Mouse (Mus musculus): Measurements from ENCODE around the gene Slc1a7. TPM values are rescaled to one million over a fixed set of nuclear protein-coding genes. Genes with fewer than 3 reads are reported as not detected.

The Slc1a7 gene
- total RNA-seq, 2 experiments from 2014 or later = 0.48 to 0.62 TPM

- DNase-seq (ENCODE audit: low spot score in 2 of 2) = no peak
These were observed 77.3 kb downstream of the Slc1a7 start for GRCm38 (mm10) chr4:108045136-108046107.

GRCm38 (mm10) chr4:108046136-108046535 lies 78.0 kb downstream of the Slc1a7 start:
- no peak for DNase-seq (ENCODE audit: low spot score in 2 of 2)

- no peak for DNase-seq (ENCODE audit: low spot score in 2 of 2)
These were observed 83.6 kb downstream of the Slc1a7 start for GRCm38 (mm10) chr4:108051687-108052274.

- DNase-seq (ENCODE audit: low spot score in 2 of 2) = no peak
These were observed 84.5 kb downstream of the Slc1a7 start for GRCm38 (mm10) chr4:108052673-108053072.

GRCm38 (mm10) chr4:108055873-108056272 lies 87.7 kb downstream of the Slc1a7 start:
- no peak for DNase-seq (ENCODE audit: low spot score in 2 of 2)

- no peak for DNase-seq (ENCODE audit: low spot score in 2 of 2)
These were observed 89.1 kb downstream of the Slc1a7 start for GRCm38 (mm10) chr4:108057247-108057646.

GRCm38 (mm10) chr4:108058166-108058565 lies 90.0 kb downstream of the Slc1a7 start:
- DNase-seq (ENCODE audit: low spot score in 2 of 2) = no peak

- no peak for DNase-seq (ENCODE audit: low spot score in 2 of 2)
These were observed 91.7 kb downstream of the Slc1a7 start for GRCm38 (mm10) chr4:108059601-108060379.

- no peak for DNase-seq (ENCODE audit: low spot score in 2 of 2)
These were observed 92.6 kb downstream of the Slc1a7 start for GRCm38 (mm10) chr4:108060774-108061173.

GRCm38 (mm10) chr4:108062524-108062923 lies 94.4 kb downstream of the Slc1a7 start:
- no peak for DNase-seq (ENCODE audit: low spot score in 2 of 2)

Other genes with a start within 250 kb of the Slc1a7 start
- gene Lrp8, start 166.1 kb upstream of the Slc1a7 start, total RNA-seq (2021) = 1 to 10 TPM; 8.8 to 8.9 TPM
- 100 to 1,000 TPM; 108 to 111 TPM for gene Magoh, start 88.6 kb upstream of the Slc1a7 start, total RNA-seq (2021)
- gene 0610037L13Rik, start 78.5 kb upstream of the Slc1a7 start, total RNA-seq (2021) = 10 to 100 TPM; 76.9 to 89.9 TPM
- gene Cpt2, start 44.7 kb upstream of the Slc1a7 start, total RNA-seq (2021) = 100 to 1,000 TPM; 112 to 120 TPM
- gene Podn, start 128.1 kb downstream of the Slc1a7 start, total RNA-seq (2021) = 1 to 10 TPM; 6.2 to 8.5 TPM
- gene Scp2, start 176.7 kb downstream of the Slc1a7 start, total RNA-seq (2021) = 100 to 1,000 TPM; 170 to 225 TPM
- gene Echdc2, start 197.1 kb downstream of the Slc1a7 start, total RNA-seq (2021) = 10 to 100 TPM; 35.2 to 36.3 TPM
- under 1 TPM; 0.25 to 0.34 TPM for gene Zyg11a, start 249.7 kb downstream of the Slc1a7 start, total RNA-seq (2021)

All from adrenal gland, postnatal 4 days (tissue).